Mouse (Mus musculus) CH12.LX (cell line): Measurements from ENCODE around the gene Hspb3. TPM values are rescaled to one million over a fixed set of nuclear protein-coding genes. Genes with fewer than 3 reads are reported as not detected.

Experiments
- DNase-seq: peaks from one replicate; pipeline ENCODE4 v3.0.0-alpha.2; 2013; ENCODE audit errors: extremely low read depth
- H3K27ac ChIP-seq: 2 replicates; pipeline ENCODE4 v1.5.1; 2012; ENCODE audit warnings: low read depth, mild to moderate bottlenecking, control low read depth, moderate library complexity; ENCODE audit not compliant: insufficient read depth
- H3K27me3 ChIP-seq: replicated peaks from 2 replicates; pipeline ENCODE3; 2012; ENCODE audit warnings: inconsistent platforms
- H3K36me3 ChIP-seq, 2 experiments: replicated peaks in 1 of 2; 2 replicates each; pipeline versions ENCODE3 to v1.6.1; 2012; ENCODE audit warnings: inconsistent platforms in 1 of 2, low read length in 1 of 2, mild to moderate bottlenecking in 1 of 2, mixed read lengths in 1 of 2, moderate library complexity in 1 of 2; ENCODE audit not compliant: control insufficient read depth in 1 of 2, insufficient read depth in 1 of 2
- H3K4me1 ChIP-seq, 2 experiments: 2 replicates each; pipeline ENCODE4 v1.6.1; 2012; ENCODE audit warnings: inconsistent platforms in 1 of 2, moderate library complexity in 1 of 2; ENCODE audit not compliant: insufficient read depth in 2 of 2, control insufficient read depth in 1 of 2
- H3K4me2 ChIP-seq: 2 replicates; pipeline ENCODE4 v1.6.1; 2012; ENCODE audit warnings: low read depth, mild to moderate bottlenecking, control low read depth; ENCODE audit not compliant: poor library complexity, insufficient read depth, severe bottlenecking
- H3K4me3 ChIP-seq, 3 experiments: fragments of 150-350 bp in 1 of 3; sonication (generic) in 1 of 3; replicated peaks in 1 of 3; 2 replicates each; pipeline versions ENCODE3 to v1.5.1; 2011 to 2012; ENCODE audit warnings: low read depth in 2 of 3, low read length in 2 of 3, mild to moderate bottlenecking in 2 of 3, moderate library complexity in 2 of 3, control low read depth in 1 of 3, improper control_type of control experiment in 1 of 3, inconsistent platforms in 1 of 3, mixed read lengths in 1 of 3; ENCODE audit not compliant: poor library complexity in 1 of 3
- H3K79me2 ChIP-seq: replicated peaks from 2 replicates; pipeline ENCODE4 v1.6.1; 2012; ENCODE audit warnings: mild to moderate bottlenecking, moderate library complexity; ENCODE audit not compliant: control insufficient read depth, poor library complexity, insufficient read depth, severe bottlenecking; ENCODE audit errors: extremely low read depth
- H3K9ac ChIP-seq: 2 replicates; pipeline ENCODE4 v1.6.1; 2012; ENCODE audit warnings: low read depth, mild to moderate bottlenecking, control low read depth, moderate library complexity; ENCODE audit not compliant: insufficient read depth
- H3K9me3 ChIP-seq: replicated peaks from 2 replicates; pipeline ENCODE3; 2012; ENCODE audit warnings: low read length, inconsistent platforms, mixed read lengths
- CTCF ChIP-seq, 2 experiments: IDR thresholded peaks in 1 of 2; conservative IDR thresholded peaks in 1 of 2; 2 replicates each; pipeline ENCODE4 v1.5.1; 2011 to 2012; ENCODE audit warnings: low read depth in 2 of 2, low read length in 2 of 2, improper control_type of control experiment in 1 of 2, inconsistent platforms in 1 of 2, mild to moderate bottlenecking in 1 of 2, moderate library complexity in 1 of 2
- EP300 ChIP-seq: IDR thresholded peaks from 2 replicates; pipeline ENCODE4 v1.6.1; 2011; ENCODE audit warnings: low read length, improper control_type of control experiment
- GABPA ChIP-seq: IDR thresholded peaks from 2 replicates; pipeline ENCODE4 v1.6.1; 2012; ENCODE audit warnings: low read depth, low read length, improper control_type of control experiment, inconsistent platforms; ENCODE audit not compliant: insufficient replicate concordance
- HCFC1 ChIP-seq: IDR thresholded peaks from 2 replicates; pipeline ENCODE4 v1.6.1; 2012; ENCODE audit warnings: low read depth, mild to moderate bottlenecking, inconsistent platforms, low read length, improper control_type of control experiment
- JUN ChIP-seq: IDR thresholded peaks from 2 replicates; pipeline ENCODE4 v1.6.1; 2011; ENCODE audit warnings: low read depth, mild to moderate bottlenecking, low read length, improper control_type of control experiment, moderate library complexity; ENCODE audit not compliant: insufficient read depth
- JUND ChIP-seq: conservative IDR thresholded peaks from 2 replicates; pipeline ENCODE4 v1.6.1; 2011; ENCODE audit warnings: low read depth, low read length, improper control_type of control experiment
- KAT2A ChIP-seq: IDR thresholded peaks from 2 replicates; pipeline ENCODE4 v1.6.1; 2012; ENCODE audit warnings: low read length, improper control_type of control experiment, inconsistent platforms; ENCODE audit not compliant: insufficient replicate concordance
- MAX ChIP-seq: IDR thresholded peaks from 2 replicates; pipeline ENCODE4 v1.6.1; 2011; ENCODE audit warnings: low read length, improper control_type of control experiment
- MEF2A ChIP-seq: IDR thresholded peaks from 2 replicates; pipeline ENCODE4 v1.6.1; 2014; ENCODE audit warnings: low read depth, mild to moderate bottlenecking, inconsistent platforms, low read length, improper control_type of control experiment, borderline replicate concordance
- NELFE ChIP-seq: IDR thresholded peaks from 2 replicates; pipeline ENCODE4 v1.6.1; 2011; ENCODE audit warnings: low read depth, low read length, improper control_type of control experiment
- POLR2A ChIP-seq: IDR thresholded peaks from 2 replicates; pipeline ENCODE4 v1.6.1; 2011; ENCODE audit warnings: low read depth, mild to moderate bottlenecking, improper control_type of control experiment, low read length
- RCOR1 ChIP-seq: conservative IDR thresholded peaks from 2 replicates; pipeline ENCODE4 v1.6.1; 2012; ENCODE audit warnings: low read depth, mild to moderate bottlenecking, inconsistent platforms, low read length, improper control_type of control experiment
- SIN3A ChIP-seq: IDR thresholded peaks from 2 replicates; pipeline ENCODE4 v1.6.1; 2012; ENCODE audit warnings: low read length, improper control_type of control experiment, inconsistent platforms
- TBP ChIP-seq: conservative IDR thresholded peaks from 2 replicates; pipeline ENCODE4 v1.6.1; 2011; ENCODE audit warnings: low read depth, low read length, improper control_type of control experiment
- UBTF ChIP-seq: IDR thresholded peaks from 2 replicates; pipeline ENCODE4 v1.6.1; 2012; ENCODE audit warnings: low read depth, mild to moderate bottlenecking, inconsistent platforms, low read length, improper control_type of control experiment, moderate library complexity
- USF1 ChIP-seq: IDR thresholded peaks from 2 replicates; pipeline ENCODE4 v1.6.1; 2014; ENCODE audit warnings: low read depth, mild to moderate bottlenecking, inconsistent platforms, low read length, improper control_type of control experiment
- ZMIZ1 ChIP-seq: IDR thresholded peaks from 2 replicates; pipeline ENCODE4 v1.6.1; 2012; ENCODE audit warnings: low read depth, mild to moderate bottlenecking, inconsistent platforms, low read length, improper control_type of control experiment
- dilution Hi-C: fragments of 300-500 bp; cut with MboI; formaldehyde crosslinking; loops from 2 replicates; pipeline ENCODE4 v1.14.3; 2020; ENCODE audit warnings: low sequenced_read_pairs; ENCODE audit not compliant: extremely low pct_unique_long_range_greater_than_20kb, extremely low pct_ligation_motif_present
- in situ Hi-C: fragments of 300-500 bp; cut with MboI; formaldehyde crosslinking; loops from 3 replicates; pipeline ENCODE4 v1.14.3; 2019; ENCODE audit warnings: low sequenced_read_pairs, low pct_ligation_motif_present, low pct_unique_long_range_greater_than_20kb, mixed read lengths
- polyA plus RNA-seq: library from polyadenylated mRNA; unstranded; fragments of >175 nt; gene quantifications from 2 replicates; pipeline ENCODE4 v1.2.1, GENCODE M21; 2012; ENCODE audit warnings: low read depth; ENCODE audit not compliant: insufficient read length
- total RNA-seq, 2 experiments: library from RNA; depleted of rRNA; stranded (reverse); fragments of 300-350 nt in 1 of 2; fragments of >200 nt in 1 of 2; gene quantifications; 2 replicates each; pipeline ENCODE4 v1.2.3; 2012 to 2014

Hspb3 gene
- total and polyA plus RNA-seq, 3 experiments = not detected

- TF ChIP-seq SIN3A (no peak), USF1 (no peak), TBP (no peak)
- Histone ChIP-seq H3K36me3 (no peaks in the 10 kb centered on the region), H3K4me3 (no peak overlapping the region), H3K27me3 (no peaks in the 10 kb centered on the region), H3K9ac (no peak overlapping the region), H3K79me2 (no peaks in the 10 kb centered on the region), H3K9me3 (peaks cover 3% of the 10 kb centered on the region), H3K4me1 (no peaks in the 10 kb centered on the region), H3K27ac (no peak overlapping the region), H3K4me2 (no peak overlapping the region)
- dilution Hi-C loops = no loop called here
- in situ Hi-C loops = no loop called here
- DNase-seq = no peak
Measured at GRCm38 (mm10) chr13:113706183-113706582, 42.7 kb upstream of the Hspb3 start.

DNA sequence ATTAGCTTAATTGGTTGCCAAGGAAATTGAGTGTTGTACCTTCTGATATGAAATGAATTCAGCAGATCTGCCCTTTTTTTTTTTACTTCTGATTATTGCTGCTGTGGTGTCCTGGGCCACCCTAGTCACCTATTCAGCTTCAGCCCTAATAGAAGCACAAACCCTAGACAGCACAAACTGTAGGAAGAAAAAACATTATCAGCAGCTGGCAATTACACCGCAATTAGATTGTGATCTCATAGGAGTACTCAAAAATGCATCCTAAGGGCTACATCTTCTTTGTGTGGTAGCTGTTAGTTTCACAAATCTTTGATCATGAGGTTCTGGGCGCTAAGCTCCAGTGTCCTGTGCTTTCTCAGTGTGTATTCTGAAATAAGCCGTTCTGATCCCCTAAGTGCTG, 37.7 kb upstream of the Hspb3 start:
- in situ Hi-C loops = no loop called here
- TF ChIP-seq JUN (no peak), POLR2A (no peak), HCFC1 (no peak), MAX (no peak), TBP (no peak), CTCF (conservative IDR thresholded peaks at IDR 0.05 in 1 of 2, IDR thresholded peaks at IDR 0.05 in 1 of 2; ENCODE audit: low read depth in 2 of 2, low read length in 2 of 2) (no peak), GABPA (no peak), EP300 (no peak), JUND (no peak)
- TF ChIP-seq, all 38 proteins: peak for 0
- dilution Hi-C loops = no loop called here
- no peak overlapping the region for H3K9ac ChIP-seq
- H3K27ac ChIP-seq = no peak overlapping the region
- H3K4me2 ChIP-seq = no peak overlapping the region
- H3K9me3 ChIP-seq = peaks cover 7% of the 10 kb centered on the region
- H3K4me1 ChIP-seq = no peaks in the 10 kb centered on the region
- no peaks in the 10 kb centered on the region for H3K27me3 ChIP-seq
- no peak overlapping the region for H3K4me3 ChIP-seq
- H3K79me2 ChIP-seq = no peaks in the 10 kb centered on the region
- H3K36me3 ChIP-seq = no peaks in the 10 kb centered on the region
- DNase-seq = no peak

GRCm38 (mm10) chr13:113699928-113700327, 36.5 kb upstream of the Hspb3 start:
- H3K9me3 ChIP-seq = peaks cover 7% of the 10 kb centered on the region
- in situ Hi-C loops = loop anchor here (5.0 kb wide), 1 partner anchor 167 kb away; no protein-coding TSS in a partner anchor
- DNase-seq = no peak
- no peaks in the 10 kb centered on the region for H3K79me2 ChIP-seq
- no peak overlapping the region for H3K9ac ChIP-seq
- no peaks in the 10 kb centered on the region for H3K36me3 ChIP-seq
- TF ChIP-seq RCOR1 = no peak
- no peak for TF ChIP-seq ZMIZ1
- no peak for TF ChIP-seq KAT2A
- no peak for TF ChIP-seq UBTF
- TF ChIP-seq NELFE = no peak
- no peak for TF ChIP-seq MEF2A
- TF ChIP-seq, all 38 proteins: peak for 0
- Histone ChIP-seq H3K4me1 (no peaks in the 10 kb centered on the region), H3K27me3 (no peaks in the 10 kb centered on the region), H3K4me2 (no peak overlapping the region), H3K4me3 (no peak overlapping the region), H3K27ac (no peak overlapping the region)
- dilution Hi-C loops = no loop called here
